Mouse (Mus musculus) adrenal gland, postnatal 14 days (tissue): ENCODE measurements around the gene Rilpl1. TPM values are rescaled to one million over a fixed set of nuclear protein-coding genes. Genes with fewer than 3 reads are reported as not detected.

Experiments
- DNase-seq: peaks from one replicate; pipeline ENCODE4 v3.0.0; 2021; ENCODE audit warnings: mixed read lengths
- total RNA-seq: library from RNA; stranded (reverse); gene quantifications from 2 replicates; pipeline ENCODE4 v1.2.3, GENCODE M21; 2021

Rilpl1 gene
- total RNA-seq, 1 experiment from 2014 or later = 15.8 TPM

- DNase-seq = no peak
These were observed 78.5 kb downstream of the Rilpl1 start for GRCm38 (mm10) chr5:124452494-124453228.

GRCm38 (mm10) chr5:124450641-124451340, 80.4 kb downstream of the Rilpl1 start:
- DNase-seq = no peak

- DNase-seq = no peak
These were observed 81.1 kb downstream of the Rilpl1 start for GRCm38 (mm10) chr5:124450051-124450450.

GRCm38 (mm10) chr5:124449494-124449893, 81.7 kb downstream of the Rilpl1 start:
- peak; percentile 68 for DNase-seq

- DNase-seq = peak; percentile 87
These were observed 84.8 kb downstream of the Rilpl1 start for GRCm38 (mm10) chr5:124446301-124446881.

- DNase-seq = peak; percentile 76
These were observed 85.4 kb downstream of the Rilpl1 start for GRCm38 (mm10) chr5:124445621-124446293.

GRCm38 (mm10) chr5:124444661-124445561, 86.3 kb downstream of the Rilpl1 start:
- DNase-seq = peak; percentile 89

- no peak for DNase-seq
These were observed 87.0 kb downstream of the Rilpl1 start for GRCm38 (mm10) chr5:124444208-124444607.

Other genes with a start within 250 kb of the Rilpl1 start
- 6.6 and 7.7 TPM in 2 replicates for gene Mphosph9, start 203.4 kb downstream of the Rilpl1 start, total RNA-seq
- 12.9 and 13.7 TPM in 2 replicates for gene 2810006K23Rik, start 203.3 kb downstream of the Rilpl1 start, total RNA-seq
- 143 and 159 TPM in 2 replicates for gene Cdk2ap1, start 168.3 kb downstream of the Rilpl1 start, total RNA-seq
- 90.7 and 103 TPM in 2 replicates for gene Sbno1, start 105.4 kb downstream of the Rilpl1 start, total RNA-seq
- gene Kmt5a, start 91.5 kb downstream of the Rilpl1 start, total RNA-seq = 146 and 162 TPM in 2 replicates
- 21.2 and 23.9 TPM in 2 replicates for gene Rilpl2, start 53.0 kb downstream of the Rilpl1 start, total RNA-seq
- gene Snrnp35, start 48.3 kb downstream of the Rilpl1 start, total RNA-seq = 13.4 and 18.4 TPM in 2 replicates
- gene Tmed2, start 9.3 kb upstream of the Rilpl1 start, total RNA-seq = 200 and 212 TPM in 2 replicates
- 12.0 and 16.3 TPM in 2 replicates for gene Ddx55, start 21.5 kb upstream of the Rilpl1 start, total RNA-seq
- gene Eif2b1, start 47.7 kb upstream of the Rilpl1 start, total RNA-seq = 42.9 and 51.2 TPM in 2 replicates
- gene Gtf2h3, start 47.7 kb upstream of the Rilpl1 start, total RNA-seq = 35.6 and 35.7 TPM in 2 replicates
- 55.2 and 60.1 TPM in 2 replicates for gene Atp6v0a2, start 97.2 kb upstream of the Rilpl1 start, total RNA-seq
- 0.78 and 0.94 TPM in 2 replicates for gene Dnah10, start 193.7 kb upstream of the Rilpl1 start, total RNA-seq